Mouse (Mus musculus) CD8-positive naive resting alpha-beta T cell, adult 2 months (primary cell): ENCODE results near the gene Apon.
"Not testable (repeated sequence)": the region's sequence is repeated elsewhere in the genome, so short reads cannot be mapped to it uniquely, and the experiment has no call there.

Source experiments
- DNase-seq, 2 experiments: peaks; one replicate each; pipeline ENCODE4 v3.0.0; 2022; ENCODE audit warnings: low read depth in 2 of 2, low spot score in 2 of 2

The Apon gene

GRCm38 (mm10) chr10:128272819-128273439, 19.0 kb downstream of the Apon start:
- not testable (repeated sequence) for DNase-seq

- DNase-seq = not testable (repeated sequence)
These were observed 21.5 kb downstream of the Apon start for GRCm38 (mm10) chr10:128275374-128275773.

GRCm38 (mm10) chr10:128278158-128278557, 24.3 kb downstream of the Apon start:
- DNase-seq = no peak

GRCm38 (mm10) chr10:128280943-128281342, 27.0 kb downstream of the Apon start:
- DNase-seq = no peak

- DNase-seq = no peak
These were observed 27.8 kb downstream of the Apon start for GRCm38 (mm10) chr10:128281682-128282081.

GRCm38 (mm10) chr10:128282886-128283450, 29.1 kb downstream of the Apon start:
- DNase-seq = no peak

GRCm38 (mm10) chr10:128283604-128284579, 30.0 kb downstream of the Apon start:
- DNase-seq = peak; percentile 35 to 61

- not testable (repeated sequence) for DNase-seq
These were observed 36.7 kb downstream of the Apon start for GRCm38 (mm10) chr10:128290594-128290993.

GRCm38 (mm10) chr10:128296370-128297090, 42.6 kb downstream of the Apon start:
- no peak for DNase-seq

GRCm38 (mm10) chr10:128297221-128297620, 43.3 kb downstream of the Apon start:
- DNase-seq = no peak

- DNase-seq = no peak
These were observed 43.7 kb downstream of the Apon start for GRCm38 (mm10) chr10:128297622-128298021.

- DNase-seq = no peak
These were observed 44.3 kb downstream of the Apon start for GRCm38 (mm10) chr10:128298243-128298642.

GRCm38 (mm10) chr10:128298702-128299171, 44.8 kb downstream of the Apon start, which contains the start of gene Il23a:
Gene Il23a, minus strand, starts transcription at chr10:128298752.
- DNase-seq = no peak

- DNase-seq = no peak
These were observed 48.5 kb downstream of the Apon start for GRCm38 (mm10) chr10:128302357-128302756.

- no peak for DNase-seq
These were observed 48.9 kb downstream of the Apon start for GRCm38 (mm10) chr10:128302785-128303125.

GRCm38 (mm10) chr10:128303126-128304021, 49.5 kb downstream of the Apon start, which contains the start of gene Pan2:
Gene Pan2, plus strand, starts transcription at chr10:128303335.
- peak; percentile 98 to 99 for DNase-seq
